Mouse (Mus musculus): ENCODE measurements around the gene Aars. TPM values are rescaled to one million over a fixed set of nuclear protein-coding genes. Genes with fewer than 3 reads are reported as not detected.
A peak's percentile ranks its signal among the peaks of the same experiment; 100 is the strongest.

Aars gene
- polyA plus RNA-seq, 1 experiment from 2014 or later: 73.8 TPM

DNA sequence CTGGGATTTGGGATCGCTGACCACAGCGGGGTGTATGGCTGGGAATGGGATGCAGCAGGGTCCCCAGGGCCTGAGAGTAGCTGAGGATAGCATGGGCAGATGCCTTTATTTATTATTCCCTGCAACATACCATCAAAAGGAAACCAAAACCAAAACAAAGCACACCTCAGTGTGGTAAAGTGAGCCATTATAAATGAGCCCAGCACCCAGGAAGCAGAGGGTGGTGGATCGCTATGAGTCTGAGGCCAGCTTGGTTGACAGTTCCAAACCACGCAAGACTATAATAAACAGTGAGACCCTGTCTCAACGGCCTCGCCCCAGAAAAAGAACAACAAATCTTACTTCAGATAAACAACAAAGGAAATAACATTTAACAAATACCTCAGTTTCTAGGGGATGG, 2.9 kb upstream of the Aars start:
- Histone ChIP-seq H3K4me2 (no peak overlapping the region), H3K4me3 (replicated peaks) (no peak overlapping the region), H3K36me3 (no peaks in the 10 kb centered on the region), H3K9me3 (no peaks in the 10 kb centered on the region), H3K9ac (replicated peaks) (no peak overlapping the region), H3K27me3 (peaks cover 3% of the 10 kb centered on the region; the same call in 1 of the 2 replicates), H3K4me1 (replicated peaks) (peaks cover 8% of the 10 kb centered on the region), H3K27ac (no peak overlapping the region)
- ATAC-seq (ENCODE audit: insufficient number of reproducible peaks, insufficient read depth, low FRiP score, low TSS enrichment, low read depth): no peak
- WGBS: 80% methylated on average over 6 of the region's 6 CpGs

DNA sequence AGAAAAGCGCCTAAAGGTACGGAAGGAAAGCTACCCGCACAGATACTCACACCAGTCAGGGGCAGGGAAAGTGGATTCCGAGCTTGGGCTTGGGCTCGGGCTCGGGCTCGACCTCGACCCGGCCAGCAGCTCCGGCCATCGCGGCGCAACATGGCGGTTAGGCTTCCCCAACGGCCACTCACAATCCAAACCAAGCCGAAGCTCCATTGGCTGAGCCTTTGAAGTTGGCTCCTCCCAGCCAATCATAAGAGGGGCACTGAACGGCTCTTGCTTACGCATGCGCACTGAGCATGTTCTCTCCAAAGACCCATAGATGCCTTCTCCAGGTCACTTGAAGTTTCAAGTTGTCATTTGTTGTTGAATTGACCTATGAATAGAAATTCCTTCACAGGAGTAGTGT, 1.4 kb upstream of the Aars start, which contains the start of gene Ddx19b:
Gene Ddx19b, minus strand, starts transcription at position 180 of the 400 bp plus-strand sequence.
- Histone ChIP-seq H3K36me3 (peaks cover 11% of the 10 kb centered on the region), H3K9me3 (no peaks in the 10 kb centered on the region), H3K27ac (no peak within 1 kb of the TSS), H3K4me2 (no peak within 1 kb of the TSS), H3K4me3 (replicated peaks) (no peak within 1 kb of the TSS), H3K4me1 (replicated peaks) (peaks cover 18% of the 10 kb centered on the region), H3K9ac (replicated peaks) (no peak within 1 kb of the TSS), H3K27me3 (peaks cover 3% of the 10 kb centered on the region; the same call in 1 of the 2 replicates)
- 95% methylated on average over 19 of the region's 19 CpGs for WGBS
- ATAC-seq (ENCODE audit: insufficient number of reproducible peaks, insufficient read depth, low FRiP score, low TSS enrichment, low read depth): no peak

DNA sequence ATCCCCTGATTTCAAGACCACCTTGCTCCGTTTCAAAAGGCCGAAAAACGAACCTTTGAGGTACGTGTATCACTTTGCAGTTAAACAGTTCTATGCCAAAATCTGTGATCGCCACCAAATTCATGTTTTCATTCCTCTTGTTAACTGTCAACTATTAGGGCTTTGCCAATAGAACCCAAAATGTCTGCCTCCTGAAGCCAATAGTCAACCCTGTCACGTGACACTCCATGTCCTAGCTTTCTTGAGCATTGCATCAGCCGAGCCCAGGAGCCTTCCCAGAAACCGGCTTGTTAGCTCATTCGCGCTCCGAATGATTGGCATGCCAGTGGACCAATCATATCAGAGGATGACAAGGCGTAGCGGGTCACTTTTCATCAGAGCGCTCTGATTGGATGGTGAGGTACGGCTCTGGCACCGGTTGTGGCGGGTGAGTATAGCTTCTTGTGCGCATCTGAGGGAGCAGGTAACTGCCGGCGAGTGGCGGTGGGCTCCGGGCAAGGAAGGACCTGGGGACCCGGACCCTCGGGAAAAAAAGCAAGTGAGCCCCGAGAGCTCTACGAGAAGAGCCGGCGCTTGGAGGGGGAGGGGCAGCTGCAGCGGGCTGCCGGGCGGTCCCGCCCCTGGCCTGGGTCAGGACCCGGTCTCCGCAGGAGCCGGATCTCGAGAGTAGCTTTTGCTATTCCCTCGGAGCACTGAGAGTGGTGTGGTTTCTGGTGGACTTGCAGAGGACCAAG, 705 bp downstream of the Aars start:
- 7% methylated on average over 37 of the region's 37 CpGs for WGBS
- H3K27me3 ChIP-seq: peaks cover 3% of the 10 kb centered on the region; the same call in 1 of the 2 replicates
- ATAC-seq (ENCODE audit: insufficient number of reproducible peaks, insufficient read depth, low FRiP score, low TSS enrichment, low read depth): peak; percentile 96
- peaks cover 30% of the 10 kb centered on the region for H3K36me3 ChIP-seq
- H3K9ac ChIP-seq (replicated peaks): peak overlapping the region; percentile 76
- peak overlapping the region; percentile 75 for H3K4me3 ChIP-seq (replicated peaks)
- H3K4me1 ChIP-seq (replicated peaks): peaks cover 18% of the 10 kb centered on the region
- H3K9me3 ChIP-seq: no peaks in the 10 kb centered on the region
- peak overlapping the region; percentile 75 for H3K27ac ChIP-seq
- H3K4me2 ChIP-seq: peak overlapping the region; percentile 74

DNA sequence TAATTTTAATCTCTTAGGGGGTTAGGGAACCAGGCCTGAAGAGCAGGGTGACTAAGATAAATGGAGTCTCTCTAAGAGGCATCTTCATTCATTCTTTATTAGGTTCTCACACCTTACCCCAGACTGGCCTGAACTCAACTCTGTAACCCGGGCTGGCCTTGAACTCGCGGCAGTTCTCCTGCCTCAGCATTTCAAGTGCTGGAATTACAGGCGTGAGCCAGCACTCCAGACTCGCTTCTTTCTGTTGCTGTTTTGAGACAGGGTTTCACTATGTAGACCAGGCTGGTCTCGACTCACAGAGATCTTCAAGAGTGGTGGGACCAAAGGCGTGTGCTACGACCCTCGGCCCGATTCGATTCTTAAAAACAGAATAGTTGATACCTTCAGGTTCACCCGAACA, 1.3 kb downstream of the Aars start:
- Histone ChIP-seq H3K27ac (peak overlapping the region; percentile 75; the same call in 1 of the 2 replicates), H3K27me3 (peaks cover 3% of the 10 kb centered on the region; the same call in 1 of the 2 replicates), H3K4me1 (replicated peaks) (peaks cover 18% of the 10 kb centered on the region), H3K4me3 (replicated peaks) (peak overlapping the region; percentile 75), H3K36me3 (peaks cover 36% of the 10 kb centered on the region), H3K9ac (replicated peaks) (peak overlapping the region; percentile 76), H3K4me2 (peak overlapping the region; percentile 74), H3K9me3 (no peaks in the 10 kb centered on the region)
- 19% methylated on average over 12 of the region's 12 CpGs for WGBS
- peak; percentile 13; the same call in 1 of the 2 replicates for ATAC-seq (ENCODE audit: insufficient number of reproducible peaks, insufficient read depth, low FRiP score, low TSS enrichment, low read depth)

DNA sequence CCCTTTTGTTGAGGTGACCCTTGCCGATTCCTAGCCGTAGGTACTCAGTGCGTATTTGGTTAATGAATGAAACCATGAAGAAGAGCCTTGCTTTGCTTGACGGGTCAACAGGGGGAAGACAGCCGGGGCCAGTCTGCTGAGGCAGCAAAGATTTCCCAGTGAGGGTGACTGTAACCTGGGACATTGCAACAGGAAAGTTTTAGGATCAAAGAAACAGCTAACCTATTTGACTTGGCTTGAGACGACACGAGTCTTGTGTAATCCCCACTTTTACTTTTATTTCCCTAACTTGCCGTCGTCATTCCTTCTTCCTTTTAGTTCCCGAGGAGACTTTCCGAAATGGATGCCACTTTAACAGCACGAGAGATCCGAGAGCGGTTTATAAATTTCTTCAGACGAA, 3.6 kb downstream of the Aars start:
- peaks cover 59% of the 10 kb centered on the region for H3K36me3 ChIP-seq
- ATAC-seq (ENCODE audit: insufficient number of reproducible peaks, insufficient read depth, low FRiP score, low TSS enrichment, low read depth): no peak

DNA sequence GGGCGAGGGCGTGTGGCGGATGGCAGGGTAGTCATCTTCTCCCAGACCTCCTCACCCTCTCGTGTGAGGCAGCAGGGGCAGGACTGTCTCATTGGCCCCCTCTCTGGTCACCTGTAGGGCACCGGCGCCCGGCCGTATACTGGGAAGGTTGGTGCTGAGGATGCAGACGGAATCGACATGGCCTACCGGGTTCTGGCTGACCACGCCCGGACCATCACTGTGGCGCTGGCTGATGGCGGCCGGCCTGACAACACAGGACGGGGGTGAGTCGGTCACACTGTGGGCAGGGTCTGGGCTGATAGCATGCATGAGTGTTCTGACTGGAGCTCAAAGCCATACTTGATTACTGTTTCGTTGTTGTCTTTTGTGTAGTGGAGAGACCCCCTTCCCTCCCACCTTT, 9.6 kb downstream of the Aars start:
- H3K9ac ChIP-seq (replicated peaks): no peak overlapping the region
- 94% methylated on average over 19 of the region's 19 CpGs for WGBS
- no peak; the same call in 1 of the 2 replicates for ATAC-seq (ENCODE audit: insufficient number of reproducible peaks, insufficient read depth, low FRiP score, low TSS enrichment, low read depth)
- H3K4me1 ChIP-seq (replicated peaks): no peaks in the 10 kb centered on the region
- H3K27ac ChIP-seq: no peak overlapping the region
- no peaks in the 10 kb centered on the region for H3K27me3 ChIP-seq
- H3K4me2 ChIP-seq: no peak overlapping the region
- no peaks in the 10 kb centered on the region for H3K9me3 ChIP-seq
- H3K36me3 ChIP-seq: peaks cover 99% of the 10 kb centered on the region
- no peak overlapping the region for H3K4me3 ChIP-seq (replicated peaks)

More for the DNA sequence above, 3.6 kb downstream of the Aars start:
- H3K4me1 ChIP-seq (replicated peaks): peaks cover 18% of the 10 kb centered on the region
- no peaks in the 10 kb centered on the region for H3K27me3 ChIP-seq
- no peak overlapping the region for H3K4me2 ChIP-seq
- 94% methylated on average over 15 of the region's 15 CpGs for WGBS
- H3K9me3 ChIP-seq: no peaks in the 10 kb centered on the region
- H3K9ac ChIP-seq (replicated peaks): no peak overlapping the region
- no peak overlapping the region for H3K27ac ChIP-seq
- H3K4me3 ChIP-seq (replicated peaks): no peak overlapping the region

DNA sequence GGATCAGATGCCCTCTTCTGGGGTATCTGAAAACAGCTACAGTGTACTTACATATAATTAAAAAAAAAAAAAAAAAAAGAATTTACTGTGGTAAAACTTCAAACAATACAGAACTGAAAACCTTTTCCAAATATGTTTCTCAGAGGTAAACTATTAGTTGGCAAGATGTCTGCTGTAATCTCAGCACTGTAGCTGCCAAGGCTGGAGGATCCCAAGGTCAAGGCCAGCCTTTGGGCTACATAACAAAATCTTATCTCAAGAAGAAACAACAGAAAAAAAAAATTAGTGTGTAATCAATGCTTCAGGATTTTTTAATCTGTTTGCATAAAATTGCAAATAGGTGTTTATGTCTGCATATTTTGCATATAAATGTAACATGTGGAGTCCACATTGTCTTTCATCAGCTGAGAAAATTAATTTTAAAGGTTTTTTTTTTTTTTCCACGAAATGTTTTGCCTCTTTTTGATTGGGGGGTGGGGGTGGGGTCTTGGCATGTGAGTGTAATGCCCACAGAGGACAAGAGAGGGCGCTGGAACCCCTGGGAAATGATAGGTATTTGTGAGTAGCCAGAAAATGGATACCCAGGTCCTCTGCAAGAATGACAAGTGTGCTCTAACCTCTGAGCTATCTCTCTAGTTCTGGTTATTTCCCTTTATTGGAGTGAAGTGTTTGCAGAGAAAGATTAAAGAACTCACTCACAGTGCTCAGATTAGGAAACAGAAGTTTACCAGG, 11.2 kb downstream of the Aars start:
- no peaks in the 10 kb centered on the region for H3K27me3 ChIP-seq
- peaks cover 99% of the 10 kb centered on the region for H3K36me3 ChIP-seq
- no peak overlapping the region for H3K27ac ChIP-seq
- H3K9ac ChIP-seq (replicated peaks): no peak overlapping the region
- no peaks in the 10 kb centered on the region for H3K9me3 ChIP-seq
- ATAC-seq (ENCODE audit: insufficient number of reproducible peaks, insufficient read depth, low FRiP score, low TSS enrichment, low read depth): no peak
- 38% methylated on average over 2 of the region's 2 CpGs for WGBS
- H3K4me3 ChIP-seq (replicated peaks): no peak overlapping the region
- H3K4me1 ChIP-seq (replicated peaks): no peaks in the 10 kb centered on the region
- no peak overlapping the region for H3K4me2 ChIP-seq

DNA sequence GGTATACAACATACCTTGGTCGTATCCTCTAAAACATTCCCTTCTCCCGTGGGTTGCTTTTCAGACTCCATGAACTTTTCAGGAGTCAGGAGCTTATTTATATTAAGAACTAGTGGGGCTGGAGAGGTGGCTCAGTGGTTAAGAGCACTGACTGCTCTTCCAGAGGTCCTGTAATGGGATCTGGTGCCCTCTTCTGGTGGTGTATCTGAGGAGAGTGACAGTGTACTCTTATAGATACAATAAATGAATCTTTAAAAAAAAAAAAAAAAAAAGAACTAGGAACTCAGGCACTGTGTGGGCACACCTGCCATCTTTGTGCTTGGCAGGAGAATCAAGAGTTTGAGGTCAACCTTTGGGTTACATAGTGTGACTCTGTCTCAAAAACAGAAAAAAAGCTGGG, 15.8 kb downstream of the Aars start:
- no peaks in the 10 kb centered on the region for H3K27me3 ChIP-seq
- 95% methylated on average over 2 of the region's 2 CpGs for WGBS
- no peak overlapping the region for H3K27ac ChIP-seq
- no peaks in the 10 kb centered on the region for H3K9me3 ChIP-seq
- peaks cover 99% of the 10 kb centered on the region for H3K36me3 ChIP-seq
- no peak overlapping the region for H3K9ac ChIP-seq (replicated peaks)
- H3K4me3 ChIP-seq (replicated peaks): no peak overlapping the region
- H3K4me2 ChIP-seq: no peak overlapping the region
- no peak for ATAC-seq (ENCODE audit: insufficient number of reproducible peaks, insufficient read depth, low FRiP score, low TSS enrichment, low read depth)
- H3K4me1 ChIP-seq (replicated peaks): no peaks in the 10 kb centered on the region

DNA sequence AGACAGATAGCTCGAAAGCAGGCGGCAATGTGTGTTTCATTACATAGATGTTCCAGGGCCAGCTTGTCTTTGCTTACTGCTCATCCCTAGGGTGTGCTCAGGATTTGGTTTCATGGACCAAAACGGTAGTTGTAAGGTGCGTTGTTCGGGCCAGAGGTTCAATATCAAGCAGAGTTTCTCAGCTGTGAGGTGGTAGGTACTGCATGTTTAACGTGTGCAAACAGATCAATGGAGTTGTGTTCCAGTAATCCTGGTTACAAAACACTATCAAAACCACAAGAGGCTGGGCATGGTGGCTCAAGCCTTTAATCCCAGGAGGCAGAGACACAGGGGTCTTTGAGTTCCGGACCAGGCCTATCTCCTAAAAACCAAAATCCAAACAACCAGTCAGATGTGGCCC, 16.2 kb downstream of the Aars start:
- no peak for ATAC-seq (ENCODE audit: insufficient number of reproducible peaks, insufficient read depth, low FRiP score, low TSS enrichment, low read depth)
- WGBS: 94% methylated on average over 7 of the region's 7 CpGs
- no peak overlapping the region for H3K9ac ChIP-seq (replicated peaks)
- no peaks in the 10 kb centered on the region for H3K4me1 ChIP-seq (replicated peaks)
- H3K9me3 ChIP-seq: no peaks in the 10 kb centered on the region
- H3K36me3 ChIP-seq: peaks cover 99% of the 10 kb centered on the region
- no peaks in the 10 kb centered on the region for H3K27me3 ChIP-seq
- no peak overlapping the region for H3K27ac ChIP-seq
- H3K4me3 ChIP-seq (replicated peaks): no peak overlapping the region
- no peak overlapping the region for H3K4me2 ChIP-seq

DNA sequence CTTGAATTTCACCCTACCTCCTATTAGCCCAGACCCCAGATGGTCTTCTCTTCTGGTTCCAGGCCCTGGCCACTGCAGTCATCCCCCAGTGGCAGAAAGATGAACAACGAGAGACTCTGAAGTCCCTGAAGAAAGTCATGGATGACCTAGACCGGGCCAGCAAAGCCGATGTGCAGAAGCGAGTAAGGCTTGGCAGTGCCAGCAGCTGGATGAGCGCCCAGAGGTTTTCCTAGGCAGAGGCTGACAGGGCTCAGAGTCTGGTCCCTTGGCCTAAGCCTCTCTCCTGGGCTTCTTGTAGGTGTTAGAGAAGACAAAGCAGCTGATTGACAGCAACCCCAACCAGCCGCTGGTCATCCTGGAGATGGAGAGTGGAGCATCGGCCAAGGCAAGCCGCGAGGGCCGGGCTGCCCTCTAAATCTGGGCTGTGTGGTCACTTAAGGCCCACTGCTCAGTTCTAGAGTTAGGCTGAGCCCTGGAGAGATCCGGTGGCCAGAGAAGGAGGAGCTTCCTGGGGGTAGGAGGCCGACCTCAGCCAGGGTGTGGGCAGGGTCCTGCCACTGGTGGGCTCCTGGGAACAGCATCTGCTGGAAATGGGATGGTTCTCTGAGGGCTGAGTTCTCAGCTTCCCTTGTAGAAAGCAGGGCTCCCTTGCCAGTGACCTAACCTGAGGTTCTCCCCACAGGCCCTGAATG, 21.0 kb downstream of the Aars start:
- H3K27me3 ChIP-seq: no peaks in the 10 kb centered on the region

DNA sequence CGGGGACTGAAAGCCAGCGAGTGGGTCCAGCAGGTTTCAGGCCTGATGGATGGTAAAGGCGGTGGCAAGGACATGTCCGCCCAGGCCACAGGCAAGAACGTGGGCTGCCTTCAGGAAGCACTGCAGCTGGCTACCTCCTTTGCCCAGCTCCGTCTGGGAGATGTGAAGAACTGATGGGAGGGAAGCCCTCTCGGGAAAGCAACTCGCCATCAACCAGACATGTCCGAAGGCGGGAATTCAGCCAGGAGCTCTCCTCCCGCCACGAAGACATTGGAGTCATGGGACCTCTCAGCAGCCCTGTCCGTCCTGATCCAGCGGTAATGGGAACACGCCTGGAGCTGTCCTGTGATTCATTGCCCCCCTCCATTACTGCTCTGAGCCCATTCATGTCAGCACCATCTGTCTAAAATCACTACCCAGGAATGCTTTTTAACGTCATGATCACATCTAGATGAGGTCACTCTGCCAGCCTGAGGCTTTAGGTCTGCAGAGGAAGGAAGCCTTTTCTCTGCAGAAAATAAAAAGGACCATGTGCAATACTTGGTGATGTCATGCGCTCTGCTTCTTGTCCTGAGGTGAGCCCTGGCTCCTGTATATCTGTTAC, 22.2 kb downstream of the Aars start:
- H3K4me2 ChIP-seq: no peak overlapping the region
- peaks cover 14% of the 10 kb centered on the region for H3K4me1 ChIP-seq (replicated peaks)
- no peak overlapping the region for H3K27ac ChIP-seq
- no peak overlapping the region for H3K9ac ChIP-seq (replicated peaks)
- H3K4me3 ChIP-seq (replicated peaks): no peak overlapping the region
- H3K36me3 ChIP-seq: peaks cover 70% of the 10 kb centered on the region
- H3K9me3 ChIP-seq: no peaks in the 10 kb centered on the region
- H3K27me3 ChIP-seq: no peaks in the 10 kb centered on the region
- no peak for ATAC-seq (ENCODE audit: insufficient number of reproducible peaks, insufficient read depth, low FRiP score, low TSS enrichment, low read depth)
- WGBS: 93% methylated on average over 17 of the region's 17 CpGs

More for the DNA sequence above, 21.0 kb downstream of the Aars start:
- Histone ChIP-seq H3K9ac (replicated peaks) (no peak overlapping the region), H3K4me2 (no peak overlapping the region), H3K4me3 (replicated peaks) (no peak overlapping the region), H3K4me1 (replicated peaks) (peaks cover 14% of the 10 kb centered on the region), H3K27ac (no peak overlapping the region), H3K9me3 (no peaks in the 10 kb centered on the region), H3K36me3 (peaks cover 80% of the 10 kb centered on the region)
- ATAC-seq (ENCODE audit: insufficient number of reproducible peaks, insufficient read depth, low FRiP score, low TSS enrichment, low read depth): no peak
- 95% methylated on average over 12 of the region's 12 CpGs for WGBS

Data from limb, embryonic 12.5 days (tissue).